Mouse (Mus musculus): ENCODE measurements around the gene Pck1.

The Pck1 gene

GRCm38 (mm10) chr2:173187182-173187855 lies 34.5 kb downstream of the Pck1 start:
- no peak for ATAC-seq (ENCODE audit: insufficient number of reproducible peaks, low FRiP score, low TSS enrichment)

GRCm38 (mm10) chr2:173194796-173195195 lies 41.9 kb downstream of the Pck1 start:
- ATAC-seq (ENCODE audit: insufficient number of reproducible peaks, low FRiP score, low TSS enrichment) = no peak

GRCm38 (mm10) chr2:173202924-173203689 lies 50.3 kb downstream of the Pck1 start:
- no peak for ATAC-seq (ENCODE audit: insufficient number of reproducible peaks, low FRiP score, low TSS enrichment)

GRCm38 (mm10) chr2:173203726-173204125 lies 50.9 kb downstream of the Pck1 start:
- no peak for ATAC-seq (ENCODE audit: insufficient number of reproducible peaks, low FRiP score, low TSS enrichment)

GRCm38 (mm10) chr2:173204671-173205070 lies 51.8 kb downstream of the Pck1 start:
- ATAC-seq (ENCODE audit: insufficient number of reproducible peaks, low FRiP score, low TSS enrichment) = no peak

- ATAC-seq (ENCODE audit: insufficient number of reproducible peaks, low FRiP score, low TSS enrichment) = no peak
These were observed 52.8 kb downstream of the Pck1 start for GRCm38 (mm10) chr2:173205563-173206099.

- ATAC-seq (ENCODE audit: insufficient number of reproducible peaks, low FRiP score, low TSS enrichment) = no peak
These were observed 54.2 kb downstream of the Pck1 start for GRCm38 (mm10) chr2:173207051-173207450.

Data from cerebellum, adult (tissue).